Mouse (Mus musculus) bone marrow, adult 2 months (tissue): ENCODE measurements at regions not wholly inside any gene's neighbourhood (a gene's known extent, or its start where the extent isn't known, plus 50 kb on each side); places are given as distances from the start of the nearest gene placed in this dataset.
A peak's percentile ranks its signal among the peaks of the same experiment; 100 is the strongest.

Experiments
- H3K27ac ChIP-seq: fragments of 200-500 bp; 2 replicates; pipeline ENCODE4 v1.5.1; 2012; ENCODE audit warnings: low read depth, mild to moderate bottlenecking, control low read depth, inconsistent platforms, low read length; ENCODE audit not compliant: control insufficient read depth, poor library complexity, insufficient read depth
- H3K4me1 ChIP-seq: fragments of 200-500 bp; 2 replicates; pipeline ENCODE4 v1.6.1; 2011; ENCODE audit warnings: low read length; ENCODE audit not compliant: control insufficient read depth, insufficient read depth
- H3K4me3 ChIP-seq: fragments of 200-500 bp; replicated peaks from 2 replicates; pipeline ENCODE3; 2011; ENCODE audit warnings: mild to moderate bottlenecking, low read depth, low read length, control low read depth; ENCODE audit not compliant: control insufficient read depth
- CTCF ChIP-seq: fragments of 200-500 bp; IDR thresholded peaks from 2 replicates; pipeline ENCODE4 v1.5.1; 2011; ENCODE audit warnings: low read length, control low read depth; ENCODE audit not compliant: control insufficient read depth, insufficient read depth
- POLR2A ChIP-seq: fragments of 200-500 bp; IDR thresholded peaks from 2 replicates; pipeline ENCODE4 v1.6.1; 2011; ENCODE audit warnings: low read depth, mild to moderate bottlenecking, control low read depth, low read length, borderline replicate concordance; ENCODE audit not compliant: control insufficient read depth
- WGBS: fragments of 180-500 bp; shearing (Covaris S2); methylation state at CpG from one replicate; pipeline ENCODE4 v1.1.7; 2018; 5-methylcytosine and 5-hydroxymethylcytosine counted together

- Histone ChIP-seq H3K4me3 (no peak overlapping the region), H3K27ac (no peak overlapping the region), H3K4me1 (peaks cover 2% of the 10 kb centered on the region; the same call in 1 of the 2 replicates)
- no peak for TF ChIP-seq POLR2A
- 74% methylated on average over 13 of the region's 13 CpGs for WGBS
Measured at GRCm38 (mm10) chr10:117947191-117947590, 101.4 kb upstream of the Rap1b start.

GRCm38 (mm10) chr10:117947911-117948310 is 102.1 kb upstream of the Rap1b start:
- WGBS = 68% methylated on average over 7 of the region's 7 CpGs
- TF ChIP-seq POLR2A (no peak), CTCF (no peak)
- no peak overlapping the region for H3K27ac ChIP-seq
- H3K4me3 ChIP-seq = no peak overlapping the region
- H3K4me1 ChIP-seq = peaks cover 3% of the 10 kb centered on the region; the same call in 1 of the 2 replicates

- peak overlapping the region; percentile 3 for H3K4me3 ChIP-seq
- H3K4me1 ChIP-seq = peaks cover 5% of the 10 kb centered on the region
- 31% methylated on average over 26 of the region's 26 CpGs for WGBS
- TF ChIP-seq POLR2A (no peak), CTCF (no peak)
- peak overlapping the region; percentile 81 for H3K27ac ChIP-seq
Measured at GRCm38 (mm10) chr10:117952116-117953025, 106.5 kb upstream of the Rap1b start.

- no peak for TF ChIP-seq POLR2A
- TF ChIP-seq CTCF = no peak
- WGBS = 6% methylated on average over 12 of the region's 12 CpGs
- peak overlapping the region; percentile 42 for H3K4me3 ChIP-seq
- peak overlapping the region; percentile 82 for H3K27ac ChIP-seq
- peaks cover 5% of the 10 kb centered on the region for H3K4me1 ChIP-seq
Measured at GRCm38 (mm10) chr10:117953026-117953711, 107.3 kb upstream of the Rap1b start.

- TF ChIP-seq CTCF (no peak), POLR2A (no peak)
- WGBS = 83% methylated on average over 17 of the region's 17 CpGs
- H3K4me3 ChIP-seq = no peak overlapping the region
- H3K27ac ChIP-seq = no peak overlapping the region
- H3K4me1 ChIP-seq = peaks cover 5% of the 10 kb centered on the region
Measured at GRCm38 (mm10) chr10:117956174-117956950, 110.5 kb upstream of the Rap1b start.

- Histone ChIP-seq H3K4me1 (no peaks in the 10 kb centered on the region; the same call in 1 of the 2 replicates), H3K4me3 (no peak overlapping the region), H3K27ac (no peak overlapping the region)
- TF ChIP-seq CTCF (no peak), POLR2A (no peak)
- WGBS = 79% methylated on average over 6 of the region's 6 CpGs
Measured at GRCm38 (mm10) chr10:117974706-117975105, 128.9 kb upstream of the Rap1b start.

- no peak overlapping the region for H3K4me3 ChIP-seq
- TF ChIP-seq CTCF (no peak), POLR2A (no peak)
- WGBS = 47% methylated on average over 1 of the region's 1 CpGs
- no peak overlapping the region for H3K27ac ChIP-seq
- H3K4me1 ChIP-seq = no peaks in the 10 kb centered on the region; the same call in 1 of the 2 replicates
Measured at GRCm38 (mm10) chr10:117975467-117975866, 129.6 kb upstream of the Rap1b start.

GRCm38 (mm10) chr10:117979091-117979490 is 133.3 kb upstream of the Rap1b start:
- H3K4me1 ChIP-seq = peaks cover 2% of the 10 kb centered on the region
- WGBS = 80% methylated on average over 4 of the region's 4 CpGs
- H3K4me3 ChIP-seq = no peak overlapping the region
- no peak overlapping the region for H3K27ac ChIP-seq
- TF ChIP-seq POLR2A (no peak), CTCF (no peak)
